Mouse (Mus musculus) WW6 (cell line): ENCODE measurements at regions not wholly inside any gene's neighbourhood (a gene's known extent, or its start where the extent isn't known, plus 50 kb on each side); places are given as distances from the start of the nearest gene placed in this dataset.

Source experiments
- DNase-seq: peaks from one replicate; pipeline ENCODE4 v3.0.0-alpha.2; 2013; ENCODE audit warnings: low read depth, low spot score

GRCm38 (mm10) chr15:86721131-86721530, 506.9 kb downstream of the Tbc1d22a start:
- no peak for DNase-seq

- DNase-seq: no peak
Observed at GRCm38 (mm10) chr15:86737945-86738344, 523.7 kb downstream of the Tbc1d22a start.

- no peak for DNase-seq
Observed at GRCm38 (mm10) chr15:86738356-86738755, 524.1 kb downstream of the Tbc1d22a start.

- no peak for DNase-seq
Observed at GRCm38 (mm10) chr15:86738776-86739175, 524.5 kb downstream of the Tbc1d22a start.

GRCm38 (mm10) chr15:86751436-86752136, 537.3 kb downstream of the Tbc1d22a start:
- DNase-seq: no peak

GRCm38 (mm10) chr15:86763581-86764375, 549.5 kb downstream of the Tbc1d22a start:
- DNase-seq: no peak

GRCm38 (mm10) chr15:86767623-86768022, 553.4 kb downstream of the Tbc1d22a start:
- no peak for DNase-seq

- no peak for DNase-seq
Observed at GRCm38 (mm10) chr15:86773041-86773440, 558.8 kb downstream of the Tbc1d22a start.

- DNase-seq: no peak
Observed at GRCm38 (mm10) chr15:86777998-86778397, 563.7 kb downstream of the Tbc1d22a start.

- no peak for DNase-seq
Observed at GRCm38 (mm10) chr15:86781160-86781559, 566.9 kb downstream of the Tbc1d22a start.

- no peak for DNase-seq
Observed at GRCm38 (mm10) chr15:86794716-86795115, 580.5 kb downstream of the Tbc1d22a start.

- DNase-seq: no peak
Observed at GRCm38 (mm10) chr15:86798474-86799178, 584.4 kb downstream of the Tbc1d22a start.

- DNase-seq: no peak
Observed at GRCm38 (mm10) chr15:86807296-86808080, 593.2 kb downstream of the Tbc1d22a start.

GRCm38 (mm10) chr15:86811821-86812220, 597.6 kb downstream of the Tbc1d22a start:
- DNase-seq: no peak

- DNase-seq: no peak
Observed at GRCm38 (mm10) chr15:86814808-86815421, 600.7 kb downstream of the Tbc1d22a start.

- no peak for DNase-seq
Observed at GRCm38 (mm10) chr15:86835996-86836395, 621.7 kb downstream of the Tbc1d22a start.

- no peak for DNase-seq
Observed at GRCm38 (mm10) chr15:86852161-86852870, 638.1 kb downstream of the Tbc1d22a start.

- no peak for DNase-seq
Observed at GRCm38 (mm10) chr15:86858356-86858906, 644.2 kb downstream of the Tbc1d22a start.

- no peak for DNase-seq
Observed at GRCm38 (mm10) chr15:86875721-86876309, 661.6 kb downstream of the Tbc1d22a start.

- DNase-seq: no peak
Observed at GRCm38 (mm10) chr15:86896974-86897373, 647.1 kb upstream of the Fam19a5 start.
